Mouse (Mus musculus) erythroblast, embryonic 14.5 days (primary cell): ENCODE data around the gene Copa.

Experiments used
- GATA1 ChIP-seq: IDR thresholded peaks from 2 replicates; pipeline ENCODE4 v1.6.1; 2012; ENCODE audit warnings: low read length, inconsistent platforms, mixed read lengths
- TAL1 ChIP-seq: IDR thresholded peaks from 3 replicates; pipeline ENCODE4 v1.6.1; 2012; ENCODE audit warnings: low read length, inconsistent platforms, mixed read lengths

- TF ChIP-seq TAL1 (no peak), GATA1 (no peak)
Measured at GRCm38 (mm10) chr1:172140825-172141224, 58.5 kb downstream of the Copa start.
